Comparison of ENCODE assay signal across 13 mouse cellular contexts in genomic region chr16:92587836-92588235, GRCm38 (mm10).
"Had no signal": no experiment of that assay in that cellular context is flagged by ENCODE, and none has a peak within 500 bp of the region (broad histone marks: within the 10 kb centered on the region; RNA-seq: fewer than 3 reads in every experiment).

No protein-coding gene starts in this region.

- DNase-seq: gastrocnemius, postnatal 14 days; gastrocnemius, postnatal 36 days; heart, adult 11 months; heart, adult 2 months; heart, postnatal 14 days; heart, postnatal 36 days; kidney, adult 11 months; kidney, adult 2 months; kidney, adult 9 months; kidney, postnatal 25 days; layer of hippocampus, adult 9-11 months; layer of hippocampus, postnatal 36 days; left cerebral cortex, postnatal 4 days had no signal
